Mouse (Mus musculus) CD4-positive naive resting alpha-beta T cell, adult 76 days (primary cell): Measurements from ENCODE around the gene Ppcs. TPM values are rescaled to one million over a fixed set of nuclear protein-coding genes. Genes with fewer than 3 reads are reported as not detected.

Experiments
- total RNA-seq: library from RNA; stranded (reverse); gene quantifications from one replicate; pipeline ENCODE4 v1.2.4, GENCODE M21; 2023

Ppcs gene
- 7.0 TPM for total RNA-seq

DNA sequence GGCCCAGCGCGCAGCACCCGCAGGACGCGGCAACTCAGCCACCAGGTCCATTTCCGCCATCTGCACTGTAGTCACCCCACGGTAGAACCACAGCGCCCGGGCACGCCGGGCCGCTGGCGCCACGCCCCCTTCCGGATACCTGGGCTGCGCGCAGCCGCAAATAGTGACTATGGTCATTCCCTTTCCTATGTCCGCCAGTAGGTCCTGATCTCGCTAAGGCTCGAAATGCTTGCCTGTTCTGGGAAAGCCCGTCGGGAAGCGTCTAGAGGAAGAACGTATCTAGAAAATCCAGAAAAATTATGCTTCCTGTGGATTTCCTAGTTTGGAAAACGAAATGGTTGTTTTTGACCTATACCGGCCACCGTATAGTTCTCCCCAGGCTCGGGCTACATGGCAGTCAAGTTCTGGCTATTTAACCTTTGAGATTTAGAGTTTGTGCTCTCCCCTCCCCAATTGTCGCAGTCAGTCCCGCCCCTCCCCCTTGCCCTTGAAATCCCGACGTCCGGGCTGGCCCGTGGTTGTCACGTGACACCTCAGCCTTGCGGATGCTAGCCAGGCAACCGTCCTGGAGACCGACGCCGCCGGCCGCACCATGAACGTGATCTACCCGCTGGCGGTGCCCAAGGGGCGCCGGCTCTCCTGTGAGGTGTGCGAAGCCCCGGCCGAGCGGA is at the start of gene Ppcs, which contains the start of gene Zmynd12:
Ppcs (minus strand) TSS at position 127 of the 671 bp plus-strand sequence.
Zmynd12 (plus strand) TSS at position 521 of the 671 bp plus-strand sequence.

GRCm38 (mm10) chr4:119415072-119415753 is 7.0 kb downstream of the Ppcs start, which contains the start of gene Ccdc30:
Gene Ccdc30 (minus strand): TSS chr4:119415521.

Other genes starting within 250 kb of the Ppcs start
- 4.4 TPM for gene Zfp691, start 248.2 kb downstream of the Ppcs start, total RNA-seq
- 3.5 TPM for gene Ermap, start 232.4 kb downstream of the Ppcs start, total RNA-seq
- 16.6 TPM for gene Svbp, start 227.1 kb downstream of the Ppcs start, total RNA-seq
- gene Tmem269, start 204.2 kb downstream of the Ppcs start, total RNA-seq = not detected
- 8.1 TPM for gene AU022252, start 189.7 kb downstream of the Ppcs start, total RNA-seq
- 3.7 TPM for gene P3h1, start 189.5 kb downstream of the Ppcs start, total RNA-seq
- gene Cldn19, start 167.0 kb downstream of the Ppcs start, total RNA-seq = not detected
- gene Ybx1, start 127.8 kb downstream of the Ppcs start, total RNA-seq = 337 TPM
- gene Ppih, start 101.9 kb downstream of the Ppcs start, total RNA-seq = 22.0 TPM
- 4.3 TPM for gene Ccdc30, start 6.9 kb downstream of the Ppcs start, total RNA-seq
- gene Zmynd12, start 394 bp upstream of the Ppcs start, total RNA-seq = 0.38 TPM
- gene Rimkla, start 70.2 kb upstream of the Ppcs start, total RNA-seq = 2.1 TPM
- gene Foxj3, start 114.6 kb upstream of the Ppcs start, total RNA-seq = 95.7 TPM
- gene Frg2f1, start 117.1 kb upstream of the Ppcs start, total RNA-seq = 8.5 TPM
- 3.2 TPM for gene Guca2a, start 215.3 kb upstream of the Ppcs start, total RNA-seq
- not detected for gene Guca2b, start 236.5 kb upstream of the Ppcs start, total RNA-seq